Comparison of ENCODE assay signal across 9 mouse cellular contexts in the genomic region with DNA sequence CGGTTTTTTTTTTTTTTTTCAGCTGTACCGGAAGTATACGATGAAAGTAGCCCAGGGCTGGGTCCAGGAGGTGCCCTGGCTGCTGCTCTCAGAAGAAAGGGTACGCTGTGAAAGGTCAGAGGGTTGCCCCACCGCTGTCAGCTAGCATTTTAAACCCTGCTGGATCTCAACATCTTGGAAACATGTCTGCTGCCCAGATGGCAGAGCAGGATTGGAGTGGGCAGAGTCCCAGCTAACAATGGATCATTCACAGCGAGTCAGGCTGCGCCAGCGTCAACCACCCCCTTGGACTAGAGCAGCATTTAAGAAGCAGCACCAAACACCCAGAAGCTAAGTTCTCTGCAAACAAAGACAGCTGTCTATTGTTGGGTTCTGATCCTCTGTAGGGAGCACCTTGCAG. TPM values are rescaled to one million over a fixed set of nuclear protein-coding genes. Genes with fewer than 3 reads are reported as not detected.
DNase-seq lines count a peak whose midpoint lies in the region; ATAC-seq lines count a peak whose summit lies in the region.
"Had no signal": no experiment of that assay in that cellular context is flagged by ENCODE, and none has a peak within 500 bp of the region (broad histone marks: within the 10 kb centered on the region; RNA-seq: fewer than 3 reads in every experiment).

No protein-coding gene starts in this region.

- H3K4me1 ChIP-seq in heart, embryonic 11.5 days (ENCODE audit: control insufficient read depth, insufficient read depth, low read length), result peaks cover 18% of the 10 kb centered on the region

- 53% methylated on average over 8 of the region's 8 CpGs for WGBS in heart, embryonic 11.5 days (ENCODE audit: insufficient replicate concordance)

- H3K4me2 ChIP-seq in heart, embryonic 11.5 days, result no peak overlapping the region

- no peaks in the 10 kb centered on the region for H3K36me3 ChIP-seq in heart, embryonic 11.5 days (ENCODE audit: control insufficient read depth, insufficient read depth, low read length)

- no peak overlapping the region for H3K9ac ChIP-seq in heart, embryonic 11.5 days (ENCODE audit: low read depth, low read length)

- no peak overlapping the region for H3K4me3 ChIP-seq in heart, embryonic 11.5 days (ENCODE audit: low read depth, low read length)

- H3K27ac ChIP-seq in heart, embryonic 11.5 days (ENCODE audit: low read depth, low read length), result no peak overlapping the region; the same call in 1 of the 2 replicates
- H3K27ac ChIP-seq: macrophage had no signal

- H3K27me3 ChIP-seq in heart, embryonic 11.5 days (ENCODE audit: control insufficient read depth, insufficient read depth, low read length), result no peaks in the 10 kb centered on the region

- no peaks in the 10 kb centered on the region for H3K9me3 ChIP-seq in heart, embryonic 11.5 days (replicated peaks; ENCODE audit: control insufficient read depth, low read length)

- intact Hi-C loops in left cerebral cortex, postnatal 10 days (cut with DNase I), result no loop called here
- intact Hi-C loops in gastrocnemius, postnatal 14 days (cut with DNase I; ENCODE audit: low total_unique reads), result no loop called here

- no peak for ATAC-seq in heart, embryonic 11.5 days (replicated peaks; ENCODE audit: insufficient number of reproducible peaks, low FRiP score, low TSS enrichment)
- ATAC-seq in monocyte, adult 5-6 weeks (replicated peaks; ENCODE audit: insufficient number of reproducible peaks, low FRiP score, low TSS enrichment, poor library complexity, severe bottlenecking), result no peak

- DNase-seq in adrenal gland, postnatal 14 days, result peak; percentile 63
- DNase-seq in cerebellum, postnatal 25 days, result peak; percentile 56 to 58
- peak; percentile 49 for DNase-seq in frontal cortex, postnatal 14 days (ENCODE audit: low spot score in 2 of 2)
- peak; percentile 55 to 56 for DNase-seq in left cerebral cortex, postnatal 10 days (ENCODE audit: extremely low spot score in 1 of 2, low spot score in 2 of 2)
- peak; percentile 77 for DNase-seq in retina, postnatal 1 day
- DNase-seq in gastrocnemius, postnatal 14 days, result no peak

RNA-seq across cellular contexts. Expression of a gene that starts 48.3 kb away (rescaled TPM):
- total RNA-seq in adrenal gland, postnatal 14 days (2021), result 2.3 and 3.8 TPM in 2 replicates
- 1 to 10 TPM; 2.9 to 3.9 TPM for total RNA-seq in left cerebral cortex, postnatal 10 days (2021)
- 6.6 and 7.1 TPM in 2 replicates for polyA plus RNA-seq in heart, embryonic 11.5 days (2014; fragmentation: Nextera tagmentation; extraction: Ambion mirVana)
- total RNA-seq in monocyte, adult 5-6 weeks (2017), result 0.19 to 2.2 TPM (median 1.6 TPM) in 3 replicates
- 1 to 10 TPM in 1 of 2 experiments, under 1 TPM in 1; 0.82 to 1.1 TPM for total RNA-seq in gastrocnemius, postnatal 14 days (2021)

RNA-seq across cellular contexts. Expression of a gene that starts 52.1 kb away (rescaled TPM):
- 0.34 and 0.44 TPM in 2 replicates for total RNA-seq in adrenal gland, postnatal 14 days (2021)
- under 1 TPM; 0.15 to 0.63 TPM for total RNA-seq in left cerebral cortex, postnatal 10 days (2021)
- 0.75 and 1.1 TPM in 2 replicates for polyA plus RNA-seq in heart, embryonic 11.5 days (2014; fragmentation: Nextera tagmentation; extraction: Ambion mirVana)
- total RNA-seq in monocyte, adult 5-6 weeks (2017), result 0.29 to 0.64 TPM in 2 of 3 replicates, not detected in the other
- under 1 TPM; 0.18 to 0.27 TPM for total RNA-seq in gastrocnemius, postnatal 14 days (2021)
- polyA plus RNA-seq: macrophage had no signal
